Mouse (Mus musculus): ENCODE measurements around the gene Sparcl1. TPM values are rescaled to one million over a fixed set of nuclear protein-coding genes. Genes with fewer than 3 reads are reported as not detected.

Sparcl1 gene
- polyA plus RNA-seq, 1 experiment from 2014 or later: 79.2 TPM

- Histone ChIP-seq H3K4me2 (replicated peaks; ENCODE audit: low read depth, low read length) (no peak overlapping the region), H3K9me3 (ENCODE audit: low read length) (no peaks in the 10 kb centered on the region), H3K4me1 (ENCODE audit: insufficient read depth, low read length) (no peaks in the 10 kb centered on the region), H3K9ac (replicated peaks; ENCODE audit: low read length) (no peak overlapping the region), H3K27me3 (ENCODE audit: insufficient read depth, low read length) (no peaks in the 10 kb centered on the region), H3K27ac (ENCODE audit: low read length) (no peak overlapping the region), H3K36me3 (ENCODE audit: insufficient read depth, low read length) (peaks cover 33% of the 10 kb centered on the region), H3K4me3 (ENCODE audit: low read length) (no peak overlapping the region)
- 86% methylated on average over 7 of the region's 7 CpGs for WGBS
- ATAC-seq (ENCODE audit: low FRiP score, low TSS enrichment): no peak
Observed at GRCm38 (mm10) chr5:104056295-104056694, 57.2 kb downstream of the Sparcl1 start.

GRCm38 (mm10) chr5:104055816-104056215, 57.7 kb downstream of the Sparcl1 start:
- no peaks in the 10 kb centered on the region for H3K4me1 ChIP-seq (ENCODE audit: insufficient read depth, low read length)
- no peak overlapping the region for H3K9ac ChIP-seq (replicated peaks; ENCODE audit: low read length)
- H3K27ac ChIP-seq (ENCODE audit: low read length): no peak overlapping the region
- 85% methylated on average over 4 of the region's 4 CpGs for WGBS
- no peaks in the 10 kb centered on the region for H3K9me3 ChIP-seq (ENCODE audit: low read length)
- H3K36me3 ChIP-seq (ENCODE audit: insufficient read depth, low read length): peaks cover 32% of the 10 kb centered on the region
- ATAC-seq (ENCODE audit: low FRiP score, low TSS enrichment): no peak
- H3K4me3 ChIP-seq (ENCODE audit: low read length): no peak overlapping the region
- H3K4me2 ChIP-seq (replicated peaks; ENCODE audit: low read depth, low read length): no peak overlapping the region
- H3K27me3 ChIP-seq (ENCODE audit: insufficient read depth, low read length): no peaks in the 10 kb centered on the region

- Histone ChIP-seq H3K9ac (replicated peaks; ENCODE audit: low read length) (no peak overlapping the region), H3K27ac (ENCODE audit: low read length) (no peak overlapping the region), H3K4me3 (ENCODE audit: low read length) (no peak overlapping the region), H3K36me3 (ENCODE audit: insufficient read depth, low read length) (peaks cover 28% of the 10 kb centered on the region), H3K4me1 (ENCODE audit: insufficient read depth, low read length) (no peaks in the 10 kb centered on the region), H3K4me2 (replicated peaks; ENCODE audit: low read depth, low read length) (no peak overlapping the region), H3K9me3 (ENCODE audit: low read length) (no peaks in the 10 kb centered on the region), H3K27me3 (ENCODE audit: insufficient read depth, low read length) (no peaks in the 10 kb centered on the region)
- whole genome bisulfite sequencing: 93% methylated on average over 4 of the region's 4 CpGs
- no peak for ATAC-seq (ENCODE audit: low FRiP score, low TSS enrichment)
Observed at GRCm38 (mm10) chr5:104054938-104055337, 58.6 kb downstream of the Sparcl1 start.

GRCm38 (mm10) chr5:104052956-104053355, 60.6 kb downstream of the Sparcl1 start:
- Histone ChIP-seq H3K9me3 (ENCODE audit: low read length) (no peaks in the 10 kb centered on the region), H3K9ac (replicated peaks; ENCODE audit: low read length) (no peak overlapping the region), H3K36me3 (ENCODE audit: insufficient read depth, low read length) (peaks cover 21% of the 10 kb centered on the region), H3K4me1 (ENCODE audit: insufficient read depth, low read length) (peaks cover 5% of the 10 kb centered on the region), H3K4me3 (ENCODE audit: low read length) (no peak overlapping the region), H3K27me3 (ENCODE audit: insufficient read depth, low read length) (no peaks in the 10 kb centered on the region), H3K27ac (ENCODE audit: low read length) (no peak overlapping the region), H3K4me2 (replicated peaks; ENCODE audit: low read depth, low read length) (no peak overlapping the region)
- WGBS: 72% methylated on average over 8 of the region's 8 CpGs
- no peak for ATAC-seq (ENCODE audit: low FRiP score, low TSS enrichment)

- no peak overlapping the region for H3K27ac ChIP-seq (ENCODE audit: low read length)
- peak overlapping the region; percentile 87 for H3K9ac ChIP-seq (replicated peaks; ENCODE audit: low read length)
Observed at GRCm38 (mm10) chr5:104048139-104048538, 65.4 kb downstream of the Sparcl1 start.

GRCm38 (mm10) chr5:104047200-104048105, 66.1 kb downstream of the Sparcl1 start:
- Histone ChIP-seq H3K9me3 (ENCODE audit: low read length) (no peaks in the 10 kb centered on the region), H3K9ac (replicated peaks; ENCODE audit: low read length) (peak overlapping the region; percentile 87), H3K4me3 (ENCODE audit: low read length) (peak overlapping the region; percentile 82), H3K4me1 (ENCODE audit: insufficient read depth, low read length) (peaks cover 8% of the 10 kb centered on the region), H3K27me3 (ENCODE audit: insufficient read depth, low read length) (no peaks in the 10 kb centered on the region), H3K27ac (ENCODE audit: low read length) (peak overlapping the region; percentile 72), H3K4me2 (replicated peaks; ENCODE audit: low read depth, low read length) (peak overlapping the region; percentile 77), H3K36me3 (ENCODE audit: insufficient read depth, low read length) (peaks cover 18% of the 10 kb centered on the region)
- 1% methylated on average over 19 of the region's 19 CpGs for WGBS
- peak; percentile 0; the same call in 1 of the 2 replicates for ATAC-seq (ENCODE audit: low FRiP score, low TSS enrichment)

More at GRCm38 (mm10) chr5:104048139-104048538, 65.4 kb downstream of the Sparcl1 start:
- Histone ChIP-seq H3K27me3 (ENCODE audit: insufficient read depth, low read length) (no peaks in the 10 kb centered on the region), H3K4me1 (ENCODE audit: insufficient read depth, low read length) (peaks cover 8% of the 10 kb centered on the region), H3K4me2 (replicated peaks; ENCODE audit: low read depth, low read length) (peak overlapping the region; percentile 77), H3K9me3 (ENCODE audit: low read length) (no peaks in the 10 kb centered on the region), H3K36me3 (ENCODE audit: insufficient read depth, low read length) (peaks cover 21% of the 10 kb centered on the region), H3K4me3 (ENCODE audit: low read length) (peak overlapping the region; percentile 82)
- no peak for ATAC-seq (ENCODE audit: low FRiP score, low TSS enrichment)
- WGBS: 16% methylated on average over 4 of the region's 4 CpGs

- H3K4me3 ChIP-seq (ENCODE audit: low read length): peak within 1 kb of the TSS; percentile 82
- peak within 1 kb of the TSS; percentile 77 for H3K4me2 ChIP-seq (replicated peaks; ENCODE audit: low read depth, low read length)
- peak; percentile 98 for ATAC-seq (ENCODE audit: low FRiP score, low TSS enrichment)
- WGBS: 5% methylated on average over 82 of the region's 90 CpGs
- peak within 1 kb of the TSS; percentile 87 for H3K9ac ChIP-seq (replicated peaks; ENCODE audit: low read length)
- H3K27me3 ChIP-seq (ENCODE audit: insufficient read depth, low read length): no peaks in the 10 kb centered on the region
- no peaks in the 10 kb centered on the region for H3K9me3 ChIP-seq (ENCODE audit: low read length)
- peaks cover 10% of the 10 kb centered on the region for H3K36me3 ChIP-seq (ENCODE audit: insufficient read depth, low read length)
- H3K4me1 ChIP-seq (ENCODE audit: insufficient read depth, low read length): peaks cover 8% of the 10 kb centered on the region
- H3K27ac ChIP-seq (ENCODE audit: low read length): peak within 1 kb of the TSS; percentile 84
Observed at GRCm38 (mm10) chr5:104046256-104047199, 67.0 kb downstream of the Sparcl1 start, which contains the start of gene Nudt9. Nudt9 (plus strand) TSS chr5:104046306.

- Histone ChIP-seq H3K4me3 (ENCODE audit: low read length) (no peak overlapping the region), H3K36me3 (ENCODE audit: insufficient read depth, low read length) (no peaks in the 10 kb centered on the region), H3K27ac (ENCODE audit: low read length) (no peak overlapping the region), H3K27me3 (ENCODE audit: insufficient read depth, low read length) (no peaks in the 10 kb centered on the region), H3K9ac (replicated peaks; ENCODE audit: low read length) (no peak overlapping the region), H3K4me2 (replicated peaks; ENCODE audit: low read depth, low read length) (no peak overlapping the region), H3K4me1 (ENCODE audit: insufficient read depth, low read length) (peaks cover 8% of the 10 kb centered on the region), H3K9me3 (ENCODE audit: low read length) (no peaks in the 10 kb centered on the region)
- 65% methylated on average over 2 of the region's 2 CpGs for WGBS
- ATAC-seq (ENCODE audit: low FRiP score, low TSS enrichment): no peak
Observed at GRCm38 (mm10) chr5:104043704-104044103, 69.8 kb downstream of the Sparcl1 start.

- H3K27ac ChIP-seq (ENCODE audit: low read length): no peak overlapping the region
- no peaks in the 10 kb centered on the region for H3K27me3 ChIP-seq (ENCODE audit: insufficient read depth, low read length)
- no peaks in the 10 kb centered on the region for H3K9me3 ChIP-seq (ENCODE audit: low read length)
- no peak for ATAC-seq (ENCODE audit: low FRiP score, low TSS enrichment)
- H3K9ac ChIP-seq (replicated peaks; ENCODE audit: low read length): no peak overlapping the region
- H3K4me2 ChIP-seq (replicated peaks; ENCODE audit: low read depth, low read length): no peak overlapping the region
- peaks cover 3% of the 10 kb centered on the region; the same call in 1 of the 2 replicates for H3K4me1 ChIP-seq (ENCODE audit: insufficient read depth, low read length)
- H3K4me3 ChIP-seq (ENCODE audit: low read length): no peak overlapping the region
- no peaks in the 10 kb centered on the region for H3K36me3 ChIP-seq (ENCODE audit: insufficient read depth, low read length)
- WGBS: 85% methylated on average over 2 of the region's 2 CpGs
Observed at GRCm38 (mm10) chr5:104042906-104043305, 70.6 kb downstream of the Sparcl1 start.
